Mouse (Mus musculus): Measurements from ENCODE around the gene Mfng.

DNA sequence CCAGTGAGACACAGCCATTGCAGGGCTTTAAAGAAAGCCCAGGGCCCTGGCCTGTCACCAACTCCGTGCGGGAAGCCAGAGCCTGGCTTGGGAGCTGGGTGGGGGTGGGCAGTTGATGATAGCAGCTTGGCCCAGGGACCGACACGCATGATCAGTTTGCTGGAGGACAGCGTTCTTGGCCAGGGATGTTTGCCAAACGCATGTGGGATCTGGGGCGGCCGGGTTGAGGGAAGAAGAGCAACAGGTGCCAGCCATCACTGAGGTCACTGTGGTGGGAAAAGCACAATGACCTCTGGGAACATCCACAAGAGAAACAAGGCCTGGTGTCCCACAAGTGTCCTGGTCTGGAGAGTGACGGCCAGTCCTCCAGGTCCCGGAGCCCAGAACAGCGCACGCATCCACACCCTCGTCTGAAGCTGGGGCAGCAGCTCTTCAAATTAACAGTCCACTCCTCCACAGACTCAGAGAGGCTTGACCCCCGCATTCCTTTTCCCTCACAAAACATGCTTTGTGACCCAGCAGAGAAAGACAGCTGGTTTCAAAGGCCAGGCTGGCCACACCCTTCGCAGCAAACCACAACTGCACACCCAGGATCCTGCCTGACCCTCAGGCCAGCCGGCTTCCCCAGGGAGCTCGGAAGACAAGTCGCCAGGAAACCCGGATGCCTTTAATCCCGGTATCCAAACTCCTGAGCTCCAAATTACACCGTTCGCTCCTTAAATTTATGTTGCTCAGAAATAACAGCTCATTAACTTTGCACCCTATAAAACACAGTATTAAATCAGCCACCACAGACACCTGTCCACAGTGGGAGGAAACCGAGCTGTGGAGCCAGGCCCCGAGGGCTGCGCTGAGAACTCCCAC, 23.2 kb upstream of the Mfng start:
- no peak for TF ChIP-seq CTCF (IDR thresholded peaks at IDR 0.05; ENCODE audit: low read depth)
- TF ChIP-seq EP300 (optimal IDR thresholded peaks at IDR 0.05), result no peak
